In the genomic region with DNA sequence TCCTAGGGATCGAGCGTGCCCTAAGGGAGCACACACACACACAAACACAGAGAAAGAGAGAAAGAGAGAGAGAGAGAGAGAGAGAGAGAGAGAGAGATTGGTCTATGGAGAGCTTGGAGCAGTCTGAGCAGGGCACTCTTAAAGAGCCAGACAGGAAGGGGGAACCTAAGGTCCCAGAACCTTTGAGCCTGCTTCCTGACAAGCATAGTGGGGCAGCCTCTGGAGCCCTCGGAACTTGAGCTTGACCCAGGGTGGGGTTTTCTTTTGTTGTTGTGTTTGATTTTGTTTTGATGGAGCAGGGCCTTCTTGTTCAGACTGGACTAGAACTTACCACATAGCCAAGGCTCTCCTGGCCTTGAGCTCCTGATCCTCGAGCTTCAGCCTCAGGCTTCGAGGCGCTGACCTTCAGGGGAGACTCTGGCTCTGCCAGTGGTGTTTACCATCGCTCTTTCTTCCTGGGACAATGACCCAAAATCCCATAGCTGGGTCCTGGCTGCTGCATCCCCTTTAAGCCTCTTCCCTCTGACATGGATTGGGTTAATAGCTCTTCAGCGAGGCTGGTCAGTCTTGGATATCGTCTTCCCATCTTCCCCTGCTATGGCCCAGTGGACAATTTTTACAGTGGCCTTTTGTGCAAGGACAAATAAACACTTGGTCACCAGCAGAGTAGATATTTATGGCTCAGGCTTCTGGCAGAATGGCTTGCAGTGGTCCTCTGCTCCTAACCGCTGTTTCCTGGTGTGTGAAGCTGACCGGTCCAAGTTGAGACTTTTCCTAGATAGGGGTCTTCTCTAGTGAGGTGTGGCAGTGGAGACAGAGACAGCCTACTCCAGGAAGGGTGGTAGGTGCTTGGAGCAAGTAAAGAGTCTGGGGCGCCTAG, we compare ENCODE assay signal across 10 mouse cellular contexts.
DNase-seq lines count a peak whose midpoint lies in the region; ATAC-seq and TF ChIP-seq lines count a peak whose summit lies in the region.
"Had no signal": no experiment of that assay in that cellular context is flagged by ENCODE, and none has a peak within 500 bp of the region (broad histone marks: within the 10 kb centered on the region; RNA-seq: fewer than 3 reads in every experiment).

No protein-coding gene starts in this region.

- peaks cover 83% of the 10 kb centered on the region for H3K4me1 ChIP-seq in heart, embryonic 13.5 days
- H3K4me1 ChIP-seq in spleen, adult 2 months (ENCODE audit: control insufficient read depth, insufficient read depth, insufficient read length), result no peaks in the 10 kb centered on the region

- H3K4me2 ChIP-seq in heart, embryonic 13.5 days, result no peak overlapping the region

- 0 out of 2 replicates have a peak overlapping the region, but pooled peaks have one; percentile 17 for H3K27ac ChIP-seq in heart, embryonic 13.5 days (replicated peaks)
- peak overlapping the region; percentile 18; the same call in 1 of the 2 replicates for H3K27ac ChIP-seq in spleen, adult 2 months (ENCODE audit: insufficient read depth, low read length)

- H3K9ac ChIP-seq in heart, embryonic 13.5 days, result no peak overlapping the region

- no peaks in the 10 kb centered on the region for H3K36me3 ChIP-seq in heart, embryonic 13.5 days
- H3K36me3 ChIP-seq in spleen, adult 2 months (ENCODE audit: control insufficient read depth, insufficient read depth, low read length), result no peaks in the 10 kb centered on the region

- H3K4me3 ChIP-seq in heart, embryonic 13.5 days, result no peak overlapping the region
- H3K4me3 ChIP-seq in spleen, adult 2 months (ENCODE audit: extremely low read depth, insufficient read depth, insufficient read length), result no peak overlapping the region

- TF ChIP-seq CTCF in spleen, adult 2 months (IDR thresholded peaks at IDR 0.05; ENCODE audit: extremely low read depth, insufficient read depth, insufficient read length, insufficient replicate concordance), result no peak

- no peaks in the 10 kb centered on the region for H3K9me3 ChIP-seq in heart, embryonic 13.5 days

- intact Hi-C loops in heart, postnatal 25 days (cut with DNase I), result loop anchor here (1.0 kb wide), 1 partner anchor 27 kb away; no protein-coding TSS in a partner anchor

- TF ChIP-seq POLR2A in spleen, adult 2 months (IDR thresholded peaks at IDR 0.05; ENCODE audit: low read depth, low read length), result no peak

- ATAC-seq in heart, embryonic 13.5 days (ENCODE audit: extremely low read depth, insufficient number of reproducible peaks, low FRiP score, low TSS enrichment), result no peak
- no peak for ATAC-seq in megakaryocyte, adult 5-6 weeks (ENCODE audit: poor library complexity, severe bottlenecking)

- H3K27me3 ChIP-seq in heart, embryonic 13.5 days (replicated peaks), result no peaks in the 10 kb centered on the region
- no peaks in the 10 kb centered on the region for H3K27me3 ChIP-seq in spleen, adult 2 months (ENCODE audit: control insufficient read depth, insufficient read depth, low read length)

- WGBS in heart, embryonic 13.5 days, result 48% methylated on average over 12 of the region's 12 CpGs
- 75% methylated on average over 12 of the region's 12 CpGs for WGBS in spleen, adult 2 months

- no peak for DNase-seq in heart, postnatal 25 days (ENCODE audit: low spot score)
- no peak for DNase-seq in spleen, adult 2 months (ENCODE audit: low read depth in 1 of 2, low spot score in 2 of 2)
- no peak for DNase-seq in spleen, adult 18-20 months
- peak; percentile 41 for DNase-seq in kidney, postnatal 14 days
- DNase-seq in embryo, embryonic 9.5 days (ENCODE audit: extremely low spot score), result no peak
- DNase-seq in adrenal gland, adult 8-10 months, result no peak
- DNase-seq: cerebellum, postnatal 10 days; thymus, postnatal 14 days had no signal
